Comparison of ENCODE assay signal across 17 mouse cellular contexts in genomic region chr6:88976581-88976980, GRCm38 (mm10).
A peak's percentile ranks its signal among the peaks of the same experiment; 100 is the strongest.
DNase-seq lines count a peak whose midpoint lies in the region; ATAC-seq lines count a peak whose summit lies in the region.
"Had no signal": no experiment of that assay in that cellular context is flagged by ENCODE, and none has a peak within 500 bp of the region (broad histone marks: within the 10 kb centered on the region; RNA-seq: fewer than 3 reads in every experiment).

No protein-coding gene starts in this region.

- peak overlapping the region; percentile 29; the same call in 1 of the 2 replicates for H3K4me2 ChIP-seq in midbrain, embryonic 14.5 days (ENCODE audit: low read length)
- H3K4me2 ChIP-seq: embryonic facial prominence, embryonic 15.5 days; heart, embryonic 15.5 days had no signal

- no peaks in the 10 kb centered on the region for H3K36me3 ChIP-seq in hindbrain, embryonic 10.5 days
- H3K36me3 ChIP-seq in midbrain, embryonic 14.5 days (ENCODE audit: control insufficient read depth, insufficient read depth, low read length) = no peaks in the 10 kb centered on the region
- H3K36me3 ChIP-seq: embryonic facial prominence, embryonic 15.5 days; heart, embryonic 15.5 days had no signal

- H3K27me3 ChIP-seq in hindbrain, embryonic 10.5 days (ENCODE audit: insufficient read depth, poor library complexity, severe bottlenecking) = peaks cover 18% of the 10 kb centered on the region; the same call in 1 of the 2 replicates
- no peaks in the 10 kb centered on the region for H3K27me3 ChIP-seq in midbrain, embryonic 14.5 days (ENCODE audit: control insufficient read depth, insufficient read depth, low read length)

- peak; percentile 51; the same call in 1 of the 2 replicates for ATAC-seq in midbrain, embryonic 14.5 days (ENCODE audit: low FRiP score, low TSS enrichment)

- peak overlapping the region; percentile 88 for H3K27ac ChIP-seq in hindbrain, embryonic 10.5 days
- H3K27ac ChIP-seq in midbrain, embryonic 14.5 days (replicated peaks; ENCODE audit: low read depth, low read length) = peak overlapping the region; percentile 88
- H3K27ac ChIP-seq: embryonic facial prominence, embryonic 15.5 days; gastrocnemius, adult 2 months; heart, embryonic 15.5 days; stomach, postnatal 0 days had no signal

- peak; percentile 56 to 69 for DNase-seq in cerebellum, postnatal 10 days
- DNase-seq in cerebellum, adult 8-10 months = no peak
- DNase-seq in embryo, embryonic 9.5 days (ENCODE audit: extremely low spot score) = peak; percentile 40
- DNase-seq in hindbrain, embryonic 10.5 days (ENCODE audit: low spot score) = peak; percentile 78
- peak; percentile 84 for DNase-seq in midbrain, embryonic 14.5 days
- no peak for DNase-seq in lung, adult 18-20 months
- no peak for DNase-seq in gastrocnemius, adult 18-20 months (ENCODE audit: low spot score)
- no peak for DNase-seq in yolk sac, embryonic 10.5 days (ENCODE audit: low spot score)
- DNase-seq: gastrocnemius, adult 2 months; kidney, adult 2 months; layer of hippocampus, postnatal 36 days; liver; lung, postnatal 10 days had no signal

- peak overlapping the region; percentile 42; the same call in 1 of the 2 replicates for H3K9ac ChIP-seq in midbrain, embryonic 14.5 days (replicated peaks; ENCODE audit: low read length)
- H3K9ac ChIP-seq: embryonic facial prominence, embryonic 15.5 days; heart, embryonic 15.5 days had no signal

- WGBS in hindbrain, embryonic 10.5 days = 4% methylated on average over 13 of the region's 13 CpGs
- 3% methylated on average over 13 of the region's 13 CpGs for WGBS in midbrain, embryonic 14.5 days

- H3K4me1 ChIP-seq in hindbrain, embryonic 10.5 days (replicated peaks) = peaks cover 98% of the 10 kb centered on the region
- peaks cover 80% of the 10 kb centered on the region for H3K4me1 ChIP-seq in midbrain, embryonic 14.5 days (ENCODE audit: control insufficient read depth, insufficient read depth, low read length)

- H3K4me3 ChIP-seq in hindbrain, embryonic 10.5 days = peak overlapping the region; percentile 29
- H3K4me3 ChIP-seq in midbrain, embryonic 14.5 days (replicated peaks; ENCODE audit: low read depth, low read length) = no peak overlapping the region
- H3K4me3 ChIP-seq: embryonic facial prominence, embryonic 15.5 days; gastrocnemius, adult 2 months; heart, embryonic 15.5 days; myocyte had no signal

- no peaks in the 10 kb centered on the region for H3K9me3 ChIP-seq in hindbrain, embryonic 10.5 days
- no peaks in the 10 kb centered on the region for H3K9me3 ChIP-seq in midbrain, embryonic 14.5 days (ENCODE audit: control insufficient read depth, low read length)
- H3K9me3 ChIP-seq: embryonic facial prominence, embryonic 15.5 days; heart, embryonic 15.5 days had no signal

Comparison
In these comparisons a context has a peak if more than half of its experiments do, and no peak if none do; other contexts are left out.
1. DNase-seq: peak in cerebellum, postnatal 10 days (2 of 2), embryo, embryonic 9.5 days (single experiment), hindbrain, embryonic 10.5 days (single experiment) and midbrain, embryonic 14.5 days (single experiment); none in cerebellum, adult 8-10 months (single experiment), lung, adult 18-20 months (0 of 2), gastrocnemius, adult 18-20 months (single experiment) and yolk sac, embryonic 10.5 days (single experiment).